Mouse (Mus musculus): ENCODE data around the gene Serpine1. TPM values are rescaled to one million over a fixed set of nuclear protein-coding genes. Genes with fewer than 3 reads are reported as not detected.

Gene Serpine1
- polyA plus RNA-seq, 1 experiment = 4.1 TPM

- WGBS = 18% methylated on average over 22 of the region's 22 CpGs
- no peak for TF ChIP-seq CTCF (IDR thresholded peaks at IDR 0.05; ENCODE audit: borderline replicate concordance, control insufficient read depth, extremely low read depth, insufficient read depth, low read length, poor library complexity)
- TF ChIP-seq POLR2A (IDR thresholded peaks at IDR 0.05; ENCODE audit: control insufficient read depth, extremely low read depth, insufficient read depth, low read length, poor library complexity) = 0 out of 2 replicates have a peak, but pooled peaks have one; percentile 11
- peaks cover 40% of the 10 kb centered on the region for H3K4me1 ChIP-seq (replicated peaks; ENCODE audit: control insufficient read depth, insufficient read depth, low read length)
- no peak overlapping the region for H3K4me3 ChIP-seq (ENCODE audit: control insufficient read depth, insufficient read depth, low read length)
- H3K36me3 ChIP-seq (ENCODE audit: control insufficient read depth, insufficient read depth, low read length) = no peaks in the 10 kb centered on the region
- H3K27me3 ChIP-seq (ENCODE audit: control insufficient read depth, insufficient read depth, low read length) = peaks cover 21% of the 10 kb centered on the region
- no peak overlapping the region for H3K27ac ChIP-seq (ENCODE audit: control insufficient read depth, insufficient read depth, low read length)
- no peak for DNase-seq
Measured at GRCm38 (mm10) chr5:137030416-137030810, 41.7 kb downstream of the Serpine1 start.

GRCm38 (mm10) chr5:137029643-137030415 lies 42.2 kb downstream of the Serpine1 start:
- Histone ChIP-seq H3K27ac (ENCODE audit: control insufficient read depth, insufficient read depth, low read length) (no peak overlapping the region), H3K36me3 (ENCODE audit: control insufficient read depth, insufficient read depth, low read length) (no peaks in the 10 kb centered on the region), H3K4me1 (replicated peaks; ENCODE audit: control insufficient read depth, insufficient read depth, low read length) (peaks cover 40% of the 10 kb centered on the region), H3K27me3 (ENCODE audit: control insufficient read depth, insufficient read depth, low read length) (peaks cover 23% of the 10 kb centered on the region), H3K4me3 (ENCODE audit: control insufficient read depth, insufficient read depth, low read length) (no peak overlapping the region)
- WGBS = 2% methylated on average over 52 of the region's 52 CpGs
- TF ChIP-seq CTCF (IDR thresholded peaks at IDR 0.05; ENCODE audit: borderline replicate concordance, control insufficient read depth, extremely low read depth, insufficient read depth, low read length, poor library complexity) (no peak; the same call in 1 of the 2 replicates), POLR2A (IDR thresholded peaks at IDR 0.05; ENCODE audit: control insufficient read depth, extremely low read depth, insufficient read depth, low read length, poor library complexity) (0 out of 2 replicates have a peak, but pooled peaks have one; percentile 18)
- DNase-seq = peak; percentile 90

- no peak for DNase-seq
- H3K4me1 ChIP-seq (replicated peaks; ENCODE audit: control insufficient read depth, insufficient read depth, low read length) = peaks cover 40% of the 10 kb centered on the region
- WGBS = 5% methylated on average over 8 of the region's 8 CpGs
- H3K27ac ChIP-seq (ENCODE audit: control insufficient read depth, insufficient read depth, low read length) = no peak overlapping the region
- no peak overlapping the region for H3K4me3 ChIP-seq (ENCODE audit: control insufficient read depth, insufficient read depth, low read length)
- H3K27me3 ChIP-seq (ENCODE audit: control insufficient read depth, insufficient read depth, low read length) = peaks cover 23% of the 10 kb centered on the region
- H3K36me3 ChIP-seq (ENCODE audit: control insufficient read depth, insufficient read depth, low read length) = no peaks in the 10 kb centered on the region
- TF ChIP-seq POLR2A (IDR thresholded peaks at IDR 0.05; ENCODE audit: control insufficient read depth, extremely low read depth, insufficient read depth, low read length, poor library complexity) (no peak), CTCF (IDR thresholded peaks at IDR 0.05; ENCODE audit: borderline replicate concordance, control insufficient read depth, extremely low read depth, insufficient read depth, low read length, poor library complexity) (no peak)
Measured at GRCm38 (mm10) chr5:137029273-137029585, 42.8 kb downstream of the Serpine1 start.

- Histone ChIP-seq H3K27me3 (ENCODE audit: control insufficient read depth, insufficient read depth, low read length) (peaks cover 23% of the 10 kb centered on the region), H3K4me1 (replicated peaks; ENCODE audit: control insufficient read depth, insufficient read depth, low read length) (peaks cover 40% of the 10 kb centered on the region)
- 8% methylated on average over 29 of the region's 29 CpGs for WGBS
Measured at GRCm38 (mm10) chr5:137028561-137029272, 43.4 kb downstream of the Serpine1 start.

GRCm38 (mm10) chr5:137026092-137026491 lies 46.0 kb downstream of the Serpine1 start, which contains the start of gene Vgf:
TSS of gene Vgf (plus strand) at chr5:137026392.
- Histone ChIP-seq H3K4me1 (replicated peaks; ENCODE audit: control insufficient read depth, insufficient read depth, low read length) (peaks cover 18% of the 10 kb centered on the region), H3K4me3 (ENCODE audit: control insufficient read depth, insufficient read depth, low read length) (no peak within 1 kb of the TSS), H3K36me3 (ENCODE audit: control insufficient read depth, insufficient read depth, low read length) (no peaks in the 10 kb centered on the region), H3K27me3 (ENCODE audit: control insufficient read depth, insufficient read depth, low read length) (peaks cover 16% of the 10 kb centered on the region), H3K27ac (ENCODE audit: control insufficient read depth, insufficient read depth, low read length) (no peak within 1 kb of the TSS)
- DNase-seq = no peak
- WGBS = 22% methylated on average over 4 of the region's 4 CpGs
- TF ChIP-seq POLR2A (IDR thresholded peaks at IDR 0.05; ENCODE audit: control insufficient read depth, extremely low read depth, insufficient read depth, low read length, poor library complexity) (no peak), CTCF (IDR thresholded peaks at IDR 0.05; ENCODE audit: borderline replicate concordance, control insufficient read depth, extremely low read depth, insufficient read depth, low read length, poor library complexity) (no peak)

More at GRCm38 (mm10) chr5:137028561-137029272, 43.4 kb downstream of the Serpine1 start:
- no peak for DNase-seq
- TF ChIP-seq CTCF (IDR thresholded peaks at IDR 0.05; ENCODE audit: borderline replicate concordance, control insufficient read depth, extremely low read depth, insufficient read depth, low read length, poor library complexity) (no peak), POLR2A (IDR thresholded peaks at IDR 0.05; ENCODE audit: control insufficient read depth, extremely low read depth, insufficient read depth, low read length, poor library complexity) (no peak)
- Histone ChIP-seq H3K36me3 (ENCODE audit: control insufficient read depth, insufficient read depth, low read length) (no peaks in the 10 kb centered on the region), H3K27ac (ENCODE audit: control insufficient read depth, insufficient read depth, low read length) (no peak overlapping the region), H3K4me3 (ENCODE audit: control insufficient read depth, insufficient read depth, low read length) (no peak overlapping the region)

- no peak for TF ChIP-seq POLR2A (IDR thresholded peaks at IDR 0.05; ENCODE audit: control insufficient read depth, extremely low read depth, insufficient read depth, low read length, poor library complexity)
- TF ChIP-seq CTCF (IDR thresholded peaks at IDR 0.05; ENCODE audit: borderline replicate concordance, control insufficient read depth, extremely low read depth, insufficient read depth, low read length, poor library complexity) = peak; percentile 93
- Histone ChIP-seq H3K27ac (ENCODE audit: control insufficient read depth, insufficient read depth, low read length) (no peak overlapping the region), H3K4me1 (replicated peaks; ENCODE audit: control insufficient read depth, insufficient read depth, low read length) (peaks cover 8% of the 10 kb centered on the region), H3K27me3 (ENCODE audit: control insufficient read depth, insufficient read depth, low read length) (peaks cover 7% of the 10 kb centered on the region; the same call in 1 of the 2 replicates), H3K36me3 (ENCODE audit: control insufficient read depth, insufficient read depth, low read length) (no peaks in the 10 kb centered on the region), H3K4me3 (ENCODE audit: control insufficient read depth, insufficient read depth, low read length) (no peak overlapping the region)
- DNase-seq = peak; percentile 86
- WGBS = 1% methylated on average over 23 of the region's 23 CpGs
Measured at GRCm38 (mm10) chr5:137025132-137025531, 46.9 kb downstream of the Serpine1 start.

All from thymus, adult 2 months (tissue).